Mouse (Mus musculus) heart, adult 2 months (tissue): ENCODE results near the gene Sort1. TPM values are rescaled to one million over a fixed set of nuclear protein-coding genes. Genes with fewer than 3 reads are reported as not detected.
"Not testable (repeated sequence)": the region's sequence is repeated elsewhere in the genome, so short reads cannot be mapped to it uniquely, and the experiment has no call there.

ENCODE experiments used
- DNase-seq, 2 experiments: peaks; one replicate each; pipeline ENCODE4 v3.0.0; 2021
- H3K27ac ChIP-seq: fragments of 200-600 bp; 2 replicates; pipeline ENCODE4 v1.8.1; 2022
- H3K27me3 ChIP-seq: fragments of 200-500 bp; 2 replicates; pipeline ENCODE4 v1.6.1; 2012; ENCODE audit warnings: mild to moderate bottlenecking, low read length, inconsistent platforms, mixed read lengths; ENCODE audit not compliant: control insufficient read depth, insufficient read depth
- H3K36me3 ChIP-seq: fragments of 200-500 bp; 2 replicates; pipeline ENCODE4 v1.6.1; 2012; ENCODE audit warnings: low read length, inconsistent platforms; ENCODE audit not compliant: control insufficient read depth, insufficient read depth
- H3K4me1 ChIP-seq: fragments of 200-500 bp; 2 replicates; pipeline ENCODE4 v1.6.1; 2011; ENCODE audit warnings: low read length; ENCODE audit not compliant: control insufficient read depth, insufficient read depth
- H3K4me3 ChIP-seq: fragments of 200-600 bp; 2 replicates; pipeline ENCODE4 v1.8.1; 2022
- H3K79me2 ChIP-seq: fragments of 200-500 bp; replicated peaks from 2 replicates; pipeline ENCODE4 v1.6.1; 2012; ENCODE audit warnings: mild to moderate bottlenecking, inconsistent platforms, low read length, moderate library complexity, mixed read lengths; ENCODE audit not compliant: control insufficient read depth, insufficient read depth
- H3K9ac ChIP-seq: fragments of 200-500 bp; 2 replicates; pipeline ENCODE4 v1.6.1; 2012; ENCODE audit warnings: low read depth, mild to moderate bottlenecking, control low read depth, inconsistent platforms, low read length, mixed read lengths
- CTCF ChIP-seq: fragments of 200-600 bp; IDR thresholded peaks from 2 replicates; pipeline ENCODE4 v1.8.1; 2022; ENCODE audit warnings: antibody characterized with exemption, mild to moderate bottlenecking, moderate library complexity
- EP300 ChIP-seq: fragments of 200-500 bp; IDR thresholded peaks from 2 replicates; pipeline ENCODE4 v1.6.1; 2011; ENCODE audit warnings: low read depth, low read length, control low read depth; ENCODE audit not compliant: insufficient read depth
- POLR2A ChIP-seq: fragments of 200-500 bp; IDR thresholded peaks from 2 replicates; pipeline ENCODE4 v1.6.1; 2011; ENCODE audit warnings: mild to moderate bottlenecking, low read depth, low read length, control low read depth; ENCODE audit not compliant: insufficient read depth
- WGBS: fragments of 180-500 bp; shearing (Covaris S2); methylation state at CpG from one replicate; pipeline ENCODE4 v1.1.7; 2018; 5-methylcytosine and 5-hydroxymethylcytosine counted together
- intact Hi-C: fragments of 180-260 bp; cut with DNase I; formaldehyde crosslinking; loops from one replicate; pipeline ENCODE4 v1.15.1; 2025
- polyA plus RNA-seq: library from polyadenylated mRNA; depleted of rRNA; stranded (reverse); fragments of >200 nt; gene quantifications from 2 replicates; pipeline ENCODE4 v1.2.3, GENCODE M21; 2012
- total RNA-seq, 2 experiments: library from RNA; stranded (reverse); gene quantifications; 2 replicates each; pipeline ENCODE4 v1.2.3; 2021

Gene Sort1
- total and polyA plus RNA-seq, 3 experiments = 17.4 to 33.7 (median 19.2) TPM

GRCm38 (mm10) chr3:108257831-108258500 is 25.9 kb upstream of the Sort1 start:
- Histone ChIP-seq H3K4me3 (peak overlapping the region; percentile 68), H3K79me2 (peaks cover 3% of the 10 kb centered on the region; the same call in 1 of the 2 replicates), H3K36me3 (peaks cover 5% of the 10 kb centered on the region), H3K27me3 (no peaks in the 10 kb centered on the region), H3K9ac (no peak overlapping the region; the same call in 1 of the 2 replicates), H3K27ac (peak overlapping the region; percentile 67), H3K4me1 (peaks cover 2% of the 10 kb centered on the region)
- intact Hi-C loops = loop anchor here (5.0 kb wide), 1 partner anchor 46 kb away; the partner anchor contains the start of gene Atxn7l2
- DNase-seq = no peak
- TF ChIP-seq POLR2A (no peak), CTCF (no peak), EP300 (no peak)
- 29% methylated on average over 3 of the region's 3 CpGs for WGBS

- H3K9ac ChIP-seq = no peak overlapping the region
- H3K4me3 ChIP-seq = no peak overlapping the region
- no peak for DNase-seq
- H3K4me1 ChIP-seq = peaks cover 2% of the 10 kb centered on the region
- H3K36me3 ChIP-seq = peaks cover 5% of the 10 kb centered on the region
- no peak overlapping the region for H3K27ac ChIP-seq
- no peaks in the 10 kb centered on the region for H3K27me3 ChIP-seq
- 45% methylated on average over 3 of the region's 3 CpGs for WGBS
- peaks cover 3% of the 10 kb centered on the region; the same call in 1 of the 2 replicates for H3K79me2 ChIP-seq
- intact Hi-C loops = loop anchor here (5.0 kb wide), 1 partner anchor 47 kb away; the partner anchor contains the start of gene Atxn7l2
- TF ChIP-seq EP300 = no peak
- TF ChIP-seq POLR2A = no peak
- TF ChIP-seq CTCF = no peak
These were observed 24.6 kb upstream of the Sort1 start for GRCm38 (mm10) chr3:108259319-108259718.

DNA sequence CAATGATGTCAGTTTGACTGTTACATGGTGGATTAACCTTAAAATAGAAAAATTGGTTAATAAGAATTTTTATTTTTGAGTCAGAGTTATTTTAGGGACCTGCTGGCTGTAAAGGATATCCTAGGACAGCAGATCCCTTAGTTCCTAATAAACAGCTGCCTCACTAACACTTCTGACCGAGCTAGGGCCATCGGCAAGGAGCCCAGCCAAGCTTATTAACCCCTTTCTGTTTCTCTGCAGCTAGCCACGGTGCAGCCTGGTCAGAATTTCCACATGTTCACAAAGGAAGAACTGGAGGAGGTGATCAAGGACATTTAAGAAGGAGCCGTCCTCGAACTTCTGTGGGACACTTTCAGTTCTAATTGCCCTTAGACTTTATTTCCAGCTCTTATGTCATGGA is 4.4 kb upstream of the Sort1 start:
- DNase-seq, H3K27me3 ChIP-seq, H3K36me3 ChIP-seq, H3K4me1 ChIP-seq, H3K79me2 ChIP-seq, H3K27ac ChIP-seq, H3K4me3 ChIP-seq, H3K9ac ChIP-seq, intact Hi-C loops: not testable (repeated sequence)
- WGBS = 56% methylated on average over 5 of the region's 5 CpGs

DNA sequence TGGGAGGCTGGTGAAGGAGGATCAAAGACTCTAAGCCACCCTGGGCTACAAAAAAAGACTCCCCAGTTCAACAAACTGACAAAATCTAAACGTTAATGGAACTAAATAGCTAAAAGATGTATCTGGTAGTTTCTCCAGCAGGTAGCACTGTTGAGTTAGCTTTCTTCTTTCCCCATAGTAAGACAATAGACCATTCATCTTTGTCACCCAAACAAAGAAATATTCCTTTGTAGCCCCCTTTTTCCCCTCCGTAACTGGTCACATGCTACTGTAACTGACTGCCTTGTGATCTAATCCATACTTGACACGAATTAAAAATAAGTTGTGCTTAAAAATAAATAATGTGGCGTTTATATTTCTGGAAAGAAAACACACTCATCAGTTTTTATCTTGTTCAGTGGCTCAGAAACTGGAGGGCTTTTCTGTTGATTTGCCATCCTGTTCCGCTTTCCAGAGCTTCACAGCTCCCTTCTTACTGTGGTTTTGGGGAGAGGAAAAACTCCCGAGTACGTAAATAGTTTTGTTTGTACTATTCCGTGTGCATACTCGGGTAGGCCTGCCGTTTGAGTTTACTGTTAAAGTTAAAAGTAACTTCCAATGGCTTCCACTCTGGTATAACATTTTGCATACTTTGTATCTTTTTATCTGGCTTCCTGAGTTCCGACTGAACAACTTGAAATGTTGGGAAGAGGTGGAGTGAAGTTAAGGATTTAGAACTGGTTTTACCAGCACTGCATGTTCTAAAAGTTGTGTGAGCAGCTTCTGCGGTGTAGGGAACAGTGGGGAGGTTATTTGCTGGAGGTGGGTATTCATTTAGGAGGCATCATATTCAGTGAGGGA is 1.3 kb upstream of the Sort1 start:
- DNase-seq = no peak
- 28% methylated on average over 12 of the region's 12 CpGs for WGBS
- Histone ChIP-seq H3K79me2 (no peaks in the 10 kb centered on the region), H3K4me1 (no peaks in the 10 kb centered on the region), H3K4me3 (no peak overlapping the region), H3K36me3 (no peaks in the 10 kb centered on the region), H3K27ac (no peak overlapping the region), H3K9ac (no peak overlapping the region), H3K27me3 (no peaks in the 10 kb centered on the region)
- TF ChIP-seq EP300 (no peak), CTCF (peak; percentile 82), POLR2A (no peak)
- intact Hi-C loops = loop anchor here (1.0 to 2.0 kb wide), 2 partner anchors 26 to 107 kb away; no protein-coding TSS in a partner anchor

- H3K27me3 ChIP-seq = no peaks in the 10 kb centered on the region
- DNase-seq = no peak
- peak overlapping the region; percentile 74 for H3K4me3 ChIP-seq
- WGBS = 23% methylated on average over 6 of the region's 6 CpGs
- H3K4me1 ChIP-seq = peaks cover 2% of the 10 kb centered on the region; the same call in 1 of the 2 replicates
- H3K9ac ChIP-seq = no peak overlapping the region
- peak overlapping the region; percentile 61; the same call in 1 of the 2 replicates for H3K27ac ChIP-seq
- TF ChIP-seq CTCF (no peak), POLR2A (no peak), EP300 (no peak)
- intact Hi-C loops = loop anchor here (2.0 kb wide), 1 partner anchor 26 kb away; no protein-coding TSS in a partner anchor
- H3K79me2 ChIP-seq = no peaks in the 10 kb centered on the region
- H3K36me3 ChIP-seq = no peaks in the 10 kb centered on the region
These were observed 681 bp upstream of the Sort1 start for GRCm38 (mm10) chr3:108283241-108283561.

GRCm38 (mm10) chr3:108285078-108285711 is 1.3 kb downstream of the Sort1 start:
- no peaks in the 10 kb centered on the region for H3K27me3 ChIP-seq
- no peaks in the 10 kb centered on the region for H3K79me2 ChIP-seq
- no peak overlapping the region for H3K9ac ChIP-seq
- 57% methylated on average over 4 of the region's 4 CpGs for WGBS
- DNase-seq = no peak
- no peak for TF ChIP-seq EP300
- no peak for TF ChIP-seq CTCF
- no peak for TF ChIP-seq POLR2A
- H3K4me1 ChIP-seq = peaks cover 4% of the 10 kb centered on the region
- no peaks in the 10 kb centered on the region for H3K36me3 ChIP-seq
- H3K27ac ChIP-seq = peak overlapping the region; percentile 33; the same call in 1 of the 2 replicates
- intact Hi-C loops = no loop called here
- no peak overlapping the region for H3K4me3 ChIP-seq
